Mouse (Mus musculus) liver, adult 10 weeks (tissue): ENCODE measurements around the gene Olfr477. TPM values are rescaled to one million over a fixed set of nuclear protein-coding genes. Genes with fewer than 3 reads are reported as not detected.

Experiments
- polyA plus RNA-seq: library from polyadenylated mRNA; stranded (reverse); fragments of 350-450 nt; fragmentation: Illumina TruSeq; extraction: RNeasy Lipid Tissue Mini Kit (QIAGEN cat#74804); gene quantifications from one replicate; pipeline ENCODE4 v1.2.3, GENCODE M21; 2014; ENCODE audit warnings: low read depth, low replicate concordance

Gene Olfr477
- not detected for polyA plus RNA-seq

GRCm38 (mm10) chr7:107986393-107986792, at the start of gene Olfr477:
TSS of gene Olfr477 (plus strand) at chr7:107986693.

GRCm38 (mm10) chr7:107954343-107954742, 32.1 kb upstream of the Olfr477 start, which contains the start of gene Olfr474:
TSS of gene Olfr474 (plus strand) at chr7:107954643.

GRCm38 (mm10) chr7:107964503-107964902, 22.0 kb upstream of the Olfr477 start, which contains the start of gene Olfr476:
TSS of gene Olfr476 (plus strand) at chr7:107964803.

GRCm38 (mm10) chr7:108033889-108034288, 47.4 kb downstream of the Olfr477 start, which contains the start of gene Olfr478:
TSS of gene Olfr478 (minus strand) at chr7:108033989.

Other genes starting within 250 kb of the Olfr477 start
- not detected for gene Cyb5r2, start 228.7 kb upstream of the Olfr477 start, polyA plus RNA-seq
- not detected for gene Ovch2, start 185.5 kb upstream of the Olfr477 start, polyA plus RNA-seq
- gene Olfr467, start 174.4 kb upstream of the Olfr477 start, polyA plus RNA-seq, result not detected
- not detected for gene Olfr469, start 161.2 kb upstream of the Olfr477 start, polyA plus RNA-seq
- not detected for gene Olfr470, start 139.2 kb upstream of the Olfr477 start, polyA plus RNA-seq
- not detected for gene Olfr472, start 88.8 kb upstream of the Olfr477 start, polyA plus RNA-seq
- gene Olfr473, start 56.2 kb upstream of the Olfr477 start, polyA plus RNA-seq, result not detected
- not detected for gene Olfr474, start 32.0 kb upstream of the Olfr477 start, polyA plus RNA-seq
- gene Olfr476, start 21.9 kb upstream of the Olfr477 start, polyA plus RNA-seq, result not detected
- not detected for gene Olfr478, start 47.3 kb downstream of the Olfr477 start, polyA plus RNA-seq
- not detected for gene Olfr479, start 64.0 kb downstream of the Olfr477 start, polyA plus RNA-seq
- gene Olfr480, start 80.7 kb downstream of the Olfr477 start, polyA plus RNA-seq, result not detected
- gene Olfr481, start 93.2 kb downstream of the Olfr477 start, polyA plus RNA-seq, result not detected
- gene Olfr482, start 110.9 kb downstream of the Olfr477 start, polyA plus RNA-seq, result not detected
- gene Olfr483, start 114.2 kb downstream of the Olfr477 start, polyA plus RNA-seq, result not detected
- gene Olfr484, start 140.8 kb downstream of the Olfr477 start, polyA plus RNA-seq, result not detected
- not detected for gene Olfr485, start 173.2 kb downstream of the Olfr477 start, polyA plus RNA-seq
- not detected for gene Olfr486, start 186.0 kb downstream of the Olfr477 start, polyA plus RNA-seq
- gene Olfr487, start 227.9 kb downstream of the Olfr477 start, polyA plus RNA-seq, result not detected